Mouse (Mus musculus) adrenal gland, postnatal 4 days (tissue): ENCODE measurements at regions not wholly inside any gene's neighbourhood (a gene's known extent, or its start where the extent isn't known, plus 50 kb on each side); places are given as distances from the start of the nearest gene placed in this dataset.

Source experiments
- DNase-seq, 2 experiments: peaks; one replicate each; pipeline ENCODE4 v3.0.0; 2021 to 2022; ENCODE audit warnings: low spot score in 2 of 2, mixed read lengths in 2 of 2

DNA sequence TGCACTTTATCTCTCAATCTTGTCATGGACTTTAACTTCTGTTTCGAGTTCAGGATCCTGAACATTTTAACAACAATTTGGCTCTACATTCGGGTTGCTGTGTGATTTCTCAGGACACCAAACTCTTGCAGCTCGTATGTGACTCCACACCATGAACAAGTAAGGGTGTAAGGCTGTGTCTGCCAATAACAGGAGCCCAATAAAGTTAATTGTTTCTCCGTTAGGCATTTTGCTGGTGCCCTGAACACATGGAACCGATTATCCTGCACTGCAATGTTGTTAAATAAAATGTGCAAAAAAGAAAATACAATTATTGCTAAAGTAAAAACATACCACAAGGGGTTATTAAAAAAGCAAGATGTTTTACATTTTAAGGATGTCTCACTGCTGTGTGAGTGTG, 497.2 kb downstream of the Kcnj2 start:
- DNase-seq, result no peak

DNA sequence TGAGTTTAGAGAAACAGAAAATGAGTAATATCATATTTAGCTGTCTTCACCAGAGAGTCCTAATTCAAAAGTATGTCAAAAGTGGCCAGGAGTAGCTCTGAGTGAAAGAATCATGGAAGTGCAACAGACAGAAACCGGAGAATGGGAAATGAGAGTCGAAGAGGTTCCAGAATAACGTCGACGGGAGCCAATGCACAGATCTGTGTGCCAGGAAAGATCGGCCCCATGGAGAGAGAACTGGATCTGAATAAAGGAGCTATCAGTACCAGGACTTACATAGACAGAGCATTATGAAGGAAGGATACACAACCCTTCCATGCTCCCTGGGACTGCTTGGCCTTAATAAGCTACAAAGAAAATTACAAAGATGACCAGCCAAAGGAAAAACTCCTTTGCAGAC, 502.1 kb downstream of the Kcnj2 start:
- DNase-seq, result no peak

DNA sequence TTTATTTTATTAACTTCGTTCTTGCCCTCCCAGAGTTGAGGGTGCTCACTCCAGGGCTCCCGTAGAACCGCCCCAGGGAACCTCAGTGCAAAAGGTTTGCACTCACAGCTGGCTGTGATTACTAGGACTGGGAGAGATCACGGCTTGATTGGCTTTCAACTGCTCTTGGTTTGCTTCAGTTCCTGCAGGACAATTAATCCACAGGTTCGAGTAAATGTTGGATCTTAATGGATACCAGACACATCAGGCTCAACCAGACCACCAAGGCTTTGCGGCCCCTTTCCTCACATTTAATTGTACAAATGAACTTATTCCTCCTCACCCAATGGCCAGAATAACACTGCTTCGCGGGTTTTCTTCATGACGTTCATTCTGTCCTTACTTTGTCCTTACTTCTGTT, 502.9 kb downstream of the Kcnj2 start:
- no peak for DNase-seq

GRCm38 (mm10) chr11:111577883-111578282, 511.9 kb downstream of the Kcnj2 start:
- DNase-seq, result no peak

DNA sequence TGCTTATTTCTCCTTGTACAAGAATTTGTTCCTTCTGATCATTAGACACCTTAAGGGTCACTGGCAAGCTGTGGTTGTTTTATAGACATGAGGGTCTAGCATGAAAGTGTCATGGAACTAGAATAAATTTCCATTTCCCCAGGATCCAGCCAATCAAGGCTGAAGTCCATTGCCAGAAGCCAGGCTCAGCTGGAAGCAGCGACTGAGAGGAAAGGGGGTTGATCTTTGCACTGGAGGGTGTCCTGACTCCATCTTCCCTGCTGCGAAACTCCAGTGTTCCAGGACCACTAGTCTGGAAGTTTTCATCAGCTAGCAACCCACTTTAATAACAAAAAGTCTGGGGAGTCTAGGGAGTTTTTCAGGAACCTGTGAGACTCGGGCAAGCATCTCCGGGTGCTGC, 517.0 kb downstream of the Kcnj2 start:
- no peak for DNase-seq

- no peak for DNase-seq
These were observed 517.6 kb downstream of the Kcnj2 start for GRCm38 (mm10) chr11:111583606-111584005.

DNA sequence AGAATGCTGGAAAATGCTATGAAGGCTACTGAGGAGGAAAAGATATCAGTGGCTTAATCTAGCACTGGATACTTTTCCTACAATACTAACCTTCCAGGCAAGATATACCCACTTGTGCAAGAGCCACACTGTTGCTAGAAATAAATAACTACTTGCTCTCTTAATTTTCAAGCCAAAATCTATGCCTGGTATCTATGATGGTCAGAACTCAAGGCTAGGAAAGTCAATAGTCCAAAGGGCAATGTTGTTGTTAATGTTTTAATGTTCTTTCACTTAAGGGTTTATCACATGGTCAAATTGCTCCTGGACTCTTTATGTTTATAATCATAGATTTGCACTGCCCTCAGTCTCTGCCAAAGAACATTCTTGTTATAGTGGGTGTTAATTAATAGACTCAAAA, 533.5 kb downstream of the Kcnj2 start:
- no peak for DNase-seq

GRCm38 (mm10) chr11:111605146-111605545, 539.2 kb downstream of the Kcnj2 start:
- no peak for DNase-seq

GRCm38 (mm10) chr11:111610522-111611015, 544.6 kb downstream of the Kcnj2 start:
- DNase-seq, result no peak

DNA sequence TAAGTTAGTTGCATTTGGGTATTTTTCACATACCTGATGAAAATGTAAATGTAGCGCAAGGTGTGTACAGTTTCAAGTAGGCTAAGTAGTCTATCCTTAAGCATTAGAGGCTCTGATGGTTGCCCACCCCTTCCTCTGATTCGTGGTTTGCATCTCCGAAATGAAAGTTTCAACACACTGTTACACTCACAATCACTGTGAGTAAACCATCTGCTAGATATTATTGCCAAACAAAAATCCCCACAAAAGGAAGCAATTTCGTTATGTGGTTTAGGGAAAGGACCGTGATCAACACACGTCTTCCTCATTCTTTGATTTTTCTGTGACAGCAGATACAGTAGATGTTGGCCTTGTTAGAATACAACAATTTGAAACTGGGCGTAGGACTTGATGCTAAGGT, 577.6 kb downstream of the Kcnj2 start:
- DNase-seq, result no peak

DNA sequence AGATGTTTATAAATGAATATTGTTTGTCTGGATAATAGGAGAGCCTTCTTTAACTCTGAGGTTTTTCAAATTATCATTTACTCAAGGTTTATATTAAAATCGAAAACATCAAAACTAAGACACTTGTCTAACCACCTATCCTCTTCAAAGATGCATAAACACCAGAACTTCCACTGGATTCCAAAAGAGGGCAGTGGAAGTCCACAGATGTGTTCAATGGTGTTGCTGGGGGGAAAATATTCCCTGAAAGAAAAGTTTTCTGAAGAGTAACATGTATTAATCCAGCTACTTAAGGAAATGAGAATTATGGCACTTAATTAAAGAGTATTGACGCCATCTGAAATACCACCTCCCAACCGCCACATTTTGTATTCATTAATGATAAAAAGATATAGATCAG, 586.9 kb downstream of the Kcnj2 start:
- no peak for DNase-seq

DNA sequence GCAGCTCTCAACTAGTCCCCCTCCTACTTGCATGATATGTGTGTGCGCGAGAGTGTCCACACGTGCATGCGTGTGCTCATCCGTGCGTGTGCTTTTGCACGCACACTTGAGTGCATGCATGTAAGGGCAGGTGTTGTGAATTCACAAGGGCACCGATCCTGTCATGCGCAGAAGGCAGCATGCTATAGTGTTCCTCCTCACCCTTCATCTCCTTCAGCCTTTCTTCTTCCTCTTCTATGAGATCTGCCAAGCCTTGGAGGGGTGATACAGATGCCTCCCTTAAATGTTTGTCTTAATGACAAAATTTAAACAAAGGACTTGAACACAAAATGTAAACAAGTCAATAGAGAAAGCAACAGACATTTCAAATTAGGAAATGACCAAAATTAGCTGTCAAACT, 591.8 kb downstream of the Kcnj2 start:
- DNase-seq, result no peak

GRCm38 (mm10) chr11:111658362-111659309, 592.7 kb downstream of the Kcnj2 start:
- DNase-seq, result no peak

DNA sequence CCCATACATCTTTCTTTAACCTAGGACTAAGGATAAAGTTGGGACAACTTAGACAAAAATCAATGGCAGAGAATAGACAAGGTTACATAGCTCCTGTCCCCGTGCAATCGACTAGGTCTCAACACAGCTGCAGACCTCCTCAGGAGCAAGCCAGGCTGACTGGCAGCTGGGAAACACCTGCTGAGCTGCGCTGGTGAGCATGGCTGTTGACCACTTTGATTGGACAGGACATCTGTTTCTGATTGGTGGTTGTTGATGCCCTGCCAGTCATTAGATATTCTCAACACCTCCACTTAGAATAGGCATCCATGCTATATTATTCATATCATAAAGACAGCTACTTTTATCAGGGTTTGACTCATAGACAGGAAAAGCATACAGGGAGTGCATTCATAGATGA, 597.3 kb downstream of the Kcnj2 start:
- no peak for DNase-seq

DNA sequence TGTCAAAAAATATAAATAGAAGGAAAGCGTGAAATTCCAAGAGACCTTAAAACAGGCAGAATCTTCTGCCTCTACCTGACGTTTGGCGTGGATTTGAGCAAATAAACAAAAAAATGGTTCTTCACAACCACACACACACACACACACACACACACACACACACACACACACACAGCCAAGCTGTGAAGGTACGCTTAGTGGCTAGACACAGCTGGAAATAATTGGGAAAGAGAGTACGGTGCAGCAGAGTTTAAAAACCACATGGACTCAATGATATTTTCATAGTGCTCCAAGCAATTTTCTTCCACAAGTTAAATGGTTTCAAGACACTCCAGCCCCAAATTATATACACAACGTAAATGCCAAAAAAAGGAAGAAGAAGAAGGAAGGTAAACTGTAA, 600.4 kb downstream of the Kcnj2 start:
- no peak for DNase-seq

- DNase-seq, result no peak
These were observed 605.9 kb downstream of the Kcnj2 start for GRCm38 (mm10) chr11:111671865-111672264.

GRCm38 (mm10) chr11:111675673-111676072, 609.7 kb downstream of the Kcnj2 start:
- DNase-seq, result no peak

GRCm38 (mm10) chr11:111682341-111682740, 616.4 kb downstream of the Kcnj2 start:
- no peak for DNase-seq

DNA sequence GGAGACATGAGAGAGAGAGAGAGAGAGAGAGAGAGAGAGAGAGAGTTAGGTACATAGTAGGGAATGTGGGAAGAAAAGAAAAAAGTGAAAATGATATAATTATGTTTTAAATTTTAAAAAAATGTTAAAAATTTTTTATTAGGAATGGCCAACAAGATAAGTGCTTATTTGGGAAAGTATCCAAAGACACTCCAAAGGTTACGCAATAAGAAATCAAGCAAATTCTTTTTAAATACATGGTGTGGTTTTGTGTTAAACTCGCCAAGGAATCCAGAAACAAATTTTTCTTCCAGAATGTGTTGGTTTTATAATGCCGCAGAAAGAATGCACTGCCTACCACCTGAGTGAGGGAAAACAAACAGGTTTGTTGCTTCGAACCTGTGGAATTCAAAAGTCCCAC, 617.9 kb downstream of the Kcnj2 start:
- no peak for DNase-seq

GRCm38 (mm10) chr11:111687769-111688168, 621.8 kb downstream of the Kcnj2 start:
- DNase-seq, result no peak

GRCm38 (mm10) chr11:111688186-111688860, 622.4 kb downstream of the Kcnj2 start:
- no peak for DNase-seq

DNA sequence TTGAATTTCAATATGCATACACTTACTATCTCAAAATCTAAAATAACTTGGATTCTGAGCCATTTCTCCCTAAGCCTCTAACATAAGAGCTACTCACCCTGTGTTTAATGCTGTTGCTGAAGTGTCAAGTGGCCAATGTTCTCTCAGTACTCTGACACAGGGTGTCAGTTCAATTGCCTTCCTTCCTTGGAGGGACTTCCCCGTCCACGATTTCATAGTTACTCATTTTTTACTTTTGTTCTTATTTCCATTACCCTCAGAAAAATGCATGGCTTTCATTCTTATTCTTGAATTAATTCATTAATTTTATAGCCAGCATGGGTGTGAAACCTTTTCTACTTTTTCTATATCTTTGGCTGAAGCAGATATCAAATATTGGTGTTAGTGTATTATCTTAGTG, 623.9 kb downstream of the Kcnj2 start:
- no peak for DNase-seq
